Mouse (Mus musculus) left cerebral cortex, postnatal 25 days (tissue): ENCODE data around the gene Hpf1. TPM values are rescaled to one million over a fixed set of nuclear protein-coding genes. Genes with fewer than 3 reads are reported as not detected.

Experiments used
- DNase-seq, 2 experiments: peaks; one replicate each; pipeline ENCODE4 v3.0.0; 2022; ENCODE audit warnings: low spot score in 2 of 2, mixed read lengths in 1 of 2
- intact Hi-C: fragments of 180-260 bp; cut with DNase I; formaldehyde crosslinking; loops from one replicate; pipeline ENCODE4 v1.15.1; 2025
- total RNA-seq, 2 experiments: library from RNA; stranded (reverse); gene quantifications; 2 replicates each; pipeline ENCODE4 v1.2.3; 2021

The Hpf1 gene
- total RNA-seq, 2 experiments from 2014 or later = 44.2 to 46.7 TPM

- DNase-seq = peak in 1 of 2 experiments; percentile 67
- intact Hi-C loops = no loop called here
Measured at GRCm38 (mm10) chr8:60889131-60889842, 931 bp upstream of the Hpf1 start.

GRCm38 (mm10) chr8:60890520-60890874 is 279 bp downstream of the Hpf1 start:
- DNase-seq = no peak
- intact Hi-C loops = no loop called here

- intact Hi-C loops = no loop called here
Measured at GRCm38 (mm10) chr8:60891757-60892156, 1.5 kb downstream of the Hpf1 start.

GRCm38 (mm10) chr8:60895878-60896277 is 5.7 kb downstream of the Hpf1 start:
- intact Hi-C loops = no loop called here
- no peak for DNase-seq

More at GRCm38 (mm10) chr8:60891757-60892156, 1.5 kb downstream of the Hpf1 start:
- no peak for DNase-seq

- DNase-seq = no peak
- intact Hi-C loops = no loop called here
Measured at GRCm38 (mm10) chr8:60900147-60900546, 9.9 kb downstream of the Hpf1 start.

GRCm38 (mm10) chr8:60912081-60912480 is 21.9 kb downstream of the Hpf1 start:
- intact Hi-C loops = no loop called here
- peak in 1 of 2 experiments; percentile 39 for DNase-seq

GRCm38 (mm10) chr8:60912554-60912953 is 22.3 kb downstream of the Hpf1 start:
- intact Hi-C loops = no loop called here
- DNase-seq = no peak

- intact Hi-C loops = no loop called here
- DNase-seq = no peak
Measured at GRCm38 (mm10) chr8:60919069-60919468, 28.9 kb downstream of the Hpf1 start.

GRCm38 (mm10) chr8:60920176-60920575 is 30.0 kb downstream of the Hpf1 start:
- DNase-seq = no peak
- intact Hi-C loops = loop anchor here (10.0 kb wide), 1 partner anchor 415 kb away; the partner anchor contains the start of genes Aadat and Gm10283

- intact Hi-C loops = no loop called here
- DNase-seq = no peak
Measured at GRCm38 (mm10) chr8:60933617-60934016, 43.4 kb downstream of the Hpf1 start.

- intact Hi-C loops = no loop called here
- DNase-seq = no peak
Measured at GRCm38 (mm10) chr8:60938717-60939424, 48.7 kb downstream of the Hpf1 start.

- DNase-seq = no peak
- intact Hi-C loops = no loop called here
Measured at GRCm38 (mm10) chr8:60942867-60943266, 52.6 kb downstream of the Hpf1 start.

GRCm38 (mm10) chr8:60947503-60947902 is 57.3 kb downstream of the Hpf1 start:
- DNase-seq = no peak
- intact Hi-C loops = no loop called here

- DNase-seq = peak in 1 of 2 experiments; percentile 15
- intact Hi-C loops = no loop called here
Measured at GRCm38 (mm10) chr8:60949859-60950258, 59.6 kb downstream of the Hpf1 start.

- intact Hi-C loops = no loop called here
- no peak for DNase-seq
Measured at GRCm38 (mm10) chr8:60951271-60951670, 61.1 kb downstream of the Hpf1 start.

GRCm38 (mm10) chr8:60951757-60952156 is 61.5 kb downstream of the Hpf1 start:
- intact Hi-C loops = no loop called here
- no peak for DNase-seq

- no peak for DNase-seq
- intact Hi-C loops = no loop called here
Measured at GRCm38 (mm10) chr8:60952803-60953202, 62.6 kb downstream of the Hpf1 start.

GRCm38 (mm10) chr8:60954281-60955014 is 64.2 kb downstream of the Hpf1 start:
- DNase-seq = peak; percentile 78 to 94
- intact Hi-C loops = loop anchor here (2.0 kb wide), 1 partner anchor 28 kb away; the partner anchor contains the start of gene Clcn3

- intact Hi-C loops = no loop called here
- DNase-seq = no peak
Measured at GRCm38 (mm10) chr8:60956847-60957246, 66.6 kb downstream of the Hpf1 start.
